Mouse (Mus musculus) heart, embryonic 16.5 days (tissue): Measurements from ENCODE around the gene Rassf5. TPM values are rescaled to one million over a fixed set of nuclear protein-coding genes. Genes with fewer than 3 reads are reported as not detected.

ENCODE experiments used
- ATAC-seq: fragments of 200-750 bp; cut with Nextera tagmentation; replicated peaks from 2 replicates; pipeline ENCODE4 v1.8.0; 2017; ENCODE audit warnings: moderate number of reproducible peaks; ENCODE audit not compliant: insufficient read depth, low FRiP score; ENCODE audit errors: extremely low read depth
- H3K27ac ChIP-seq: fragments of 300-500 bp; sonication (generic); 2 replicates; pipeline ENCODE4 v1.5.1; 2014; ENCODE audit warnings: mild to moderate bottlenecking, low read length, control low read depth, moderate library complexity
- H3K27me3 ChIP-seq: fragments of 300-500 bp; sonication (generic); 2 replicates; pipeline ENCODE4 v1.6.1; 2014; ENCODE audit warnings: low read length, mixed read lengths; ENCODE audit not compliant: control insufficient read depth, insufficient read depth
- H3K36me3 ChIP-seq: fragments of 300-500 bp; sonication (generic); 2 replicates; pipeline ENCODE4 v1.6.1; 2014; ENCODE audit not compliant: control insufficient read depth, insufficient read depth
- H3K4me1 ChIP-seq: fragments of 300-500 bp; sonication (generic); 2 replicates; pipeline ENCODE4 v1.6.1; 2014; ENCODE audit warnings: low read length, mixed read lengths; ENCODE audit not compliant: control insufficient read depth, insufficient read depth
- H3K4me2 ChIP-seq: fragments of 300-500 bp; sonication (generic); 2 replicates; pipeline ENCODE4 v1.6.1; 2014; ENCODE audit warnings: low read depth, mild to moderate bottlenecking, control low read depth, low read length
- H3K4me3 ChIP-seq: fragments of 300-500 bp; sonication (generic); 2 replicates; pipeline ENCODE4 v1.5.1; 2014; ENCODE audit warnings: mild to moderate bottlenecking, control low read depth, low read length
- H3K9ac ChIP-seq: fragments of 300-500 bp; sonication (generic); 2 replicates; pipeline ENCODE4 v1.6.1; 2014; ENCODE audit warnings: low read length, control low read depth
- H3K9me3 ChIP-seq: fragments of 300-500 bp; sonication (generic); replicated peaks from 2 replicates; pipeline ENCODE4 v1.6.1; 2016; ENCODE audit warnings: low read length; ENCODE audit not compliant: control insufficient read depth
- WGBS: fragments of 180-500 bp; shearing (Covaris S2); extraction: QIAGEN DNeasy Blood & Tissue Kit; methylation state at CpG from one replicate; pipeline ENCODE4 v1.1.7; 2014; 5-methylcytosine and 5-hydroxymethylcytosine counted together
- polyA plus RNA-seq: library from polyadenylated mRNA; unstranded; fragments of >200 nt; fragmentation: Nextera tagmentation; extraction: Ambion mirVana; gene quantifications from 2 replicates; pipeline ENCODE4 v1.2.1, GENCODE M21; 2015

Rassf5 gene
- polyA plus RNA-seq, 1 experiment from 2014 or later: 22.5 TPM

- H3K4me1 ChIP-seq: peaks cover 16% of the 10 kb centered on the region
Measured at GRCm38 (mm10) chr1:131244536-131245088, 446 bp downstream of the Rassf5 start.

GRCm38 (mm10) chr1:131242956-131243355 lies 2.1 kb downstream of the Rassf5 start:
- H3K4me3 ChIP-seq: no peak overlapping the region
- H3K9ac ChIP-seq: no peak overlapping the region
- no peaks in the 10 kb centered on the region for H3K9me3 ChIP-seq
- H3K4me2 ChIP-seq: no peak overlapping the region
- no peak overlapping the region for H3K27ac ChIP-seq
- WGBS: 57% methylated on average over 6 of the region's 6 CpGs
- H3K4me1 ChIP-seq: peaks cover 22% of the 10 kb centered on the region
- peaks cover 12% of the 10 kb centered on the region for H3K27me3 ChIP-seq
- ATAC-seq: no peak
- H3K36me3 ChIP-seq: no peaks in the 10 kb centered on the region

More at GRCm38 (mm10) chr1:131244536-131245088, 446 bp downstream of the Rassf5 start:
- WGBS: 1% methylated on average over 55 of the region's 57 CpGs
- ATAC-seq: no peak
- peak overlapping the region; percentile 82 for H3K4me3 ChIP-seq
- no peaks in the 10 kb centered on the region for H3K36me3 ChIP-seq
- peak overlapping the region; percentile 98 for H3K4me2 ChIP-seq
- H3K9ac ChIP-seq: peak overlapping the region; percentile 85
- H3K27me3 ChIP-seq: peaks cover 16% of the 10 kb centered on the region
- H3K27ac ChIP-seq: no peak overlapping the region
- no peaks in the 10 kb centered on the region for H3K9me3 ChIP-seq

GRCm38 (mm10) chr1:131239576-131240193 lies 5.4 kb downstream of the Rassf5 start:
- Histone ChIP-seq H3K27me3 (peaks cover 12% of the 10 kb centered on the region), H3K36me3 (no peaks in the 10 kb centered on the region), H3K27ac (no peak overlapping the region), H3K9me3 (no peaks in the 10 kb centered on the region), H3K4me1 (peaks cover 7% of the 10 kb centered on the region), H3K9ac (no peak overlapping the region), H3K4me3 (no peak overlapping the region), H3K4me2 (no peak overlapping the region)
- ATAC-seq: no peak
- 71% methylated on average over 12 of the region's 12 CpGs for WGBS

GRCm38 (mm10) chr1:131238931-131239381 lies 6.1 kb downstream of the Rassf5 start:
- WGBS: 51% methylated on average over 8 of the region's 8 CpGs
- H3K4me1 ChIP-seq: peaks cover 10% of the 10 kb centered on the region
- ATAC-seq: peak; percentile 50; the same call in 1 of the 2 replicates

GRCm38 (mm10) chr1:131236077-131236476 lies 9.0 kb downstream of the Rassf5 start:
- Histone ChIP-seq H3K27ac (no peak overlapping the region), H3K4me3 (no peak overlapping the region), H3K27me3 (no peaks in the 10 kb centered on the region), H3K36me3 (no peaks in the 10 kb centered on the region), H3K9me3 (no peaks in the 10 kb centered on the region), H3K4me2 (no peak overlapping the region), H3K9ac (no peak overlapping the region), H3K4me1 (peaks cover 27% of the 10 kb centered on the region)
- ATAC-seq: no peak
- 46% methylated on average over 7 of the region's 7 CpGs for WGBS

More at GRCm38 (mm10) chr1:131238931-131239381, 6.1 kb downstream of the Rassf5 start:
- peaks cover 8% of the 10 kb centered on the region for H3K27me3 ChIP-seq
- H3K4me2 ChIP-seq: no peak overlapping the region
- peak overlapping the region; percentile 4 for H3K27ac ChIP-seq
- no peaks in the 10 kb centered on the region for H3K9me3 ChIP-seq
- no peak overlapping the region for H3K4me3 ChIP-seq
- no peaks in the 10 kb centered on the region for H3K36me3 ChIP-seq
- H3K9ac ChIP-seq: no peak overlapping the region

GRCm38 (mm10) chr1:131233527-131233926 lies 11.5 kb downstream of the Rassf5 start:
- peak overlapping the region; percentile 60 for H3K4me2 ChIP-seq
- peak overlapping the region; percentile 54 for H3K27ac ChIP-seq
- peak overlapping the region; percentile 45 for H3K9ac ChIP-seq

GRCm38 (mm10) chr1:131228659-131229058 lies 16.4 kb downstream of the Rassf5 start:
- H3K4me2 ChIP-seq: peak overlapping the region; percentile 48
- peak overlapping the region; percentile 59 for H3K27ac ChIP-seq
- peak overlapping the region; percentile 12; the same call in 1 of the 2 replicates for H3K9ac ChIP-seq
- peak overlapping the region; percentile 10; the same call in 1 of the 2 replicates for H3K4me3 ChIP-seq
- H3K4me1 ChIP-seq: peaks cover 33% of the 10 kb centered on the region
- no peaks in the 10 kb centered on the region for H3K9me3 ChIP-seq
- ATAC-seq: peak; percentile 69; the same call in 1 of the 2 replicates
- WGBS: 48% methylated on average over 5 of the region's 5 CpGs
- no peaks in the 10 kb centered on the region for H3K27me3 ChIP-seq
- no peaks in the 10 kb centered on the region for H3K36me3 ChIP-seq

More at GRCm38 (mm10) chr1:131233527-131233926, 11.5 kb downstream of the Rassf5 start:
- no peaks in the 10 kb centered on the region for H3K36me3 ChIP-seq
- 29% methylated on average over 12 of the region's 12 CpGs for WGBS
- no peaks in the 10 kb centered on the region for H3K27me3 ChIP-seq
- peak; percentile 37; the same call in 1 of the 2 replicates for ATAC-seq
- peak overlapping the region; percentile 37 for H3K4me3 ChIP-seq
- H3K4me1 ChIP-seq: peaks cover 28% of the 10 kb centered on the region
- no peaks in the 10 kb centered on the region for H3K9me3 ChIP-seq

GRCm38 (mm10) chr1:131228225-131228624 lies 16.8 kb downstream of the Rassf5 start:
- H3K36me3 ChIP-seq: no peaks in the 10 kb centered on the region
- ATAC-seq: peak; percentile 76
- peak overlapping the region; percentile 59 for H3K27ac ChIP-seq
- peaks cover 29% of the 10 kb centered on the region for H3K4me1 ChIP-seq
- H3K4me3 ChIP-seq: peak overlapping the region; percentile 10; the same call in 1 of the 2 replicates
- H3K27me3 ChIP-seq: no peaks in the 10 kb centered on the region
- H3K9ac ChIP-seq: peak overlapping the region; percentile 12; the same call in 1 of the 2 replicates
- no peaks in the 10 kb centered on the region for H3K9me3 ChIP-seq
- WGBS: 25% methylated on average over 7 of the region's 7 CpGs
- H3K4me2 ChIP-seq: peak overlapping the region; percentile 48

- no peak for ATAC-seq
- Histone ChIP-seq H3K4me1 (peaks cover 19% of the 10 kb centered on the region), H3K36me3 (no peaks in the 10 kb centered on the region), H3K4me3 (no peak overlapping the region), H3K27me3 (no peaks in the 10 kb centered on the region), H3K4me2 (no peak overlapping the region), H3K9ac (no peak overlapping the region), H3K9me3 (no peaks in the 10 kb centered on the region), H3K27ac (no peak overlapping the region)
- WGBS: 71% methylated on average over 12 of the region's 12 CpGs
Measured at GRCm38 (mm10) chr1:131224848-131225471, 20.1 kb downstream of the Rassf5 start.
